Mouse (Mus musculus) adrenal gland, adult 18-20 months (tissue): Measurements from ENCODE around the gene Sept7. TPM values are rescaled to one million over a fixed set of nuclear protein-coding genes. Genes with fewer than 3 reads are reported as not detected.

Experiments used
- DNase-seq, 2 experiments: peaks; one replicate each; pipeline ENCODE4 v3.0.0; 2021 to 2022; ENCODE audit warnings: low spot score in 2 of 2
- total RNA-seq, 2 experiments: library from RNA; stranded (reverse); gene quantifications; 1 replicate in 1 of 2; 2 replicates in 1 of 2; pipeline ENCODE4 v1.2.3; 2021

Gene Sept7
- total RNA-seq, 2 experiments from 2014 or later, result 112 to 113 TPM

DNA sequence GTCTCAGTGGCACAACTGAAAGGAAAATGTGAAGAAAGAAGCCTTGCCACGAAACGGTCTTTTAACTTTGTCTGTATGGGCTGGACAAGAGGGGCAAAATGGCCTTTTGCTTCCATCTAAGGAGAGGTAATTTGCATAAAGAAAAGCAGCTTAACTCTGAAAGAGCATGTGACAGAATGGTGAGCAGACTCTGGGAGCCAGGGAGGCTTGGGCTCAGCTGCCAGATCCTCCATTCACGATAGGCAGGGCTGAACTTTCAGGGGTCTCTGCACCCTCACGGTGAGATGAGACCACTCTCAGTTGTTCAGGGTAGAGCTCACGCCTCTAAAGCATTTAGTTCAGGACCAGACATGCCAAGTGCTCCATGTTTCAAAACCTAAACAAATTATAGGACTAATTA lies 105.8 kb downstream of the Sept7 start:
- DNase-seq, result no peak

Other genes with a start within 250 kb of the Sept7 start
- gene Gm10181, start 163.0 kb upstream of the Sept7 start, total RNA-seq, result not detected
- 10 to 100 TPM; 42.2 to 50.0 TPM for gene Herpud2, start 100.6 kb upstream of the Sept7 start, total RNA-seq
- 10 to 100 TPM; 20.3 to 60.0 TPM for gene Eepd1, start 229.1 kb downstream of the Sept7 start, total RNA-seq